Mouse (Mus musculus) kidney, postnatal 4 days (tissue): ENCODE results near the gene Sult2b1.

Experiments
- DNase-seq, 2 experiments: peaks; one replicate each; pipeline ENCODE4 v3.0.0; 2021; ENCODE audit warnings: mixed read lengths in 2 of 2

The Sult2b1 gene

GRCm38 (mm10) chr7:45784524-45785372, at the start of gene Sult2b1:
Sult2b1 (minus strand) TSS chr7:45784669.
- peak; percentile 81 to 86 for DNase-seq

GRCm38 (mm10) chr7:45833924-45834323, 49.5 kb upstream of the Sult2b1 start:
- DNase-seq = no peak

- peak; percentile 37 to 62 for DNase-seq
These were observed 48.8 kb upstream of the Sult2b1 start for GRCm38 (mm10) chr7:45833148-45833790.

- no peak for DNase-seq
These were observed 48.0 kb upstream of the Sult2b1 start for GRCm38 (mm10) chr7:45832428-45832827.

- no peak for DNase-seq
These were observed 46.7 kb upstream of the Sult2b1 start for GRCm38 (mm10) chr7:45831128-45831525.

- DNase-seq = peak; percentile 89 to 92
These were observed 46.1 kb upstream of the Sult2b1 start, which contains the start of gene Grwd1 for GRCm38 (mm10) chr7:45830427-45831127. Grwd1 (minus strand) TSS chr7:45830944.

GRCm38 (mm10) chr7:45826631-45827030, 42.2 kb upstream of the Sult2b1 start:
- no peak for DNase-seq

GRCm38 (mm10) chr7:45824598-45824997, 40.1 kb upstream of the Sult2b1 start, which contains the start of gene Kcnj14:
Kcnj14 (minus strand) TSS chr7:45824782.
- no peak for DNase-seq

- no peak for DNase-seq
These were observed 36.4 kb upstream of the Sult2b1 start for GRCm38 (mm10) chr7:45820913-45821312.

GRCm38 (mm10) chr7:45819843-45820242, 35.4 kb upstream of the Sult2b1 start:
- no peak for DNase-seq

GRCm38 (mm10) chr7:45815984-45816351, 31.5 kb upstream of the Sult2b1 start:
- no peak for DNase-seq

GRCm38 (mm10) chr7:45815323-45815983, 31.0 kb upstream of the Sult2b1 start:
- DNase-seq = no peak

GRCm38 (mm10) chr7:45814841-45815240, 30.4 kb upstream of the Sult2b1 start:
- no peak for DNase-seq

- DNase-seq = peak; percentile 99
These were observed 29.6 kb upstream of the Sult2b1 start, which contains the start of gene Cyth2 for GRCm38 (mm10) chr7:45813787-45814779. Cyth2 (minus strand) TSS chr7:45814581.

GRCm38 (mm10) chr7:45812921-45813320, 28.5 kb upstream of the Sult2b1 start:
- DNase-seq = no peak

GRCm38 (mm10) chr7:45809276-45810075, 25.0 kb upstream of the Sult2b1 start:
- DNase-seq = no peak

- no peak for DNase-seq
These were observed 24.0 kb upstream of the Sult2b1 start for GRCm38 (mm10) chr7:45808471-45808870.

GRCm38 (mm10) chr7:45805941-45806340, 21.5 kb upstream of the Sult2b1 start:
- DNase-seq = no peak

- DNase-seq = no peak
These were observed 18.1 kb upstream of the Sult2b1 start for GRCm38 (mm10) chr7:45802551-45802950.

- DNase-seq = peak; percentile 97 to 98
These were observed 16.9 kb upstream of the Sult2b1 start for GRCm38 (mm10) chr7:45801348-45801747.
